Mouse (Mus musculus) c-Kit-positive CD71-negative TER-119-negative erythroid progenitor cells, embryonic 14.5 days (primary cell): Measurements from ENCODE around the gene Bcl9l.
A peak's percentile ranks its signal among the peaks of the same experiment; 100 is the strongest.
"Not testable (repeated sequence)": the region's sequence is repeated elsewhere in the genome, so short reads cannot be mapped to it uniquely, and the experiment has no call there.

Experiments
- DNase-seq: peaks from one replicate; pipeline ENCODE4 v3.0.0-alpha.2; 2013; ENCODE audit warnings: low read depth

The Bcl9l gene

DNA sequence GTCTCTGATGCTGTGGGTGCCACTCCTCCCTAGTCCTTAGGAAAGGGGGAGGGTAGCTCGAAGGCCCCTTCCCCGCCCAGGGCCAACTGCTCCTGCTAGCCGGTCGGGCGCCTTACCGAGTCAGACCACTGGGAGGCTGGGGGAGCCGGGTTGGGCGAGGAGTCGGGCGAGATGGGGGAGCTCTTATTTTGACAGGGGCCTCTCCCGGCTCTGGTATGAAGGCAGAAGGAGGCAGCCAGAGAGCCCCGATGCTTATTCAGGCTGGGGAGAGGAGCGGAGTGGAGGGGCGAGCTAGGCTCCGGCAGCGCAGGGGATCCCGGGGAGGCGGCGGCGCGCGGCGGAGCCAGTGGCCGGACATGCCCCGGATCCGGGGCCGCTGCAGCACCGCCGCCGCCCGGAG, at the start of gene Bcl9l:
TSS of gene Bcl9l (plus strand) at position 274 of the 400 bp plus-strand sequence.
- peak; percentile 86 for DNase-seq

DNA sequence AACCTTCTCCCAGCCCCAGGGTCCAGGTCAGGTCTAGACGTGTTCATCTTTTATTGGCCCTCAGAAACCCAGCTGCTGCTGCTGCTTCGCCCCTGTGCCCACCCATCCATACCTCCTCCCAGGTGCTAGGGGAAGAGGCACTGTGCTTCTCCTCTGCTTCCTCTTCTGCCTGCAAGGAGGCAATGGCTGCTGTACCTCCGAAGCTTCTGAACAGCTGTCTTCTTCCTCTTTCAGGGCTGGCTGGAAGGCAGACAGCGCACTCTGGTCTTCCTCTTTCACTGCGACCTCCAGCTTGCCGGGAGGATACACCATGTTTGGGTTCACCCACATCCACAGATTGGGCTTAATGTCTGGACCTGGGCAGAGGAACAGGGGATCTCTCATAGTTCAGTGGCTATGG, 46.9 kb upstream of the Bcl9l start:
- peak; percentile 51 for DNase-seq

DNA sequence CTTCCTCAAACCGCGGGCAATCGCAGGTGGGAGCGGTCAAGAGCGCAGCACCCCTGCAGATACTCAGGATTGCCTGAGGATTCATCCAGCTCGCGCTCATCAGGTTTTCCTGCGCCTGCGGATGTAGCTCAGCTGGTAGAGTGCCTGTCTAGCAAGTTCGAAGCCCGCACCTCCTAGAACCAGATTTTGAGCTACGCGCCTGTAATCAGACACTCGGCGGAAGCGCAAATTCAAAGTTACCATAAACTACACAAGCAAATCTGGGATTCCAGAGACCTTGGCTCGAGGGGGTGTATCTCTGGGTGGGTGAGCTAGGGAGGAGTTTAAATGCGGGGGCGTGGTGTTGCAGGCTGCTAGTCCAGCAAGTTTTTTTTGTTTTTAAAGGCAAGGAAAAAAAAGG, 41.7 kb upstream of the Bcl9l start, which contains the start of gene Foxr1:
TSS of gene Foxr1 (minus strand) at position 176 of the 400 bp plus-strand sequence.
- no peak for DNase-seq

DNA sequence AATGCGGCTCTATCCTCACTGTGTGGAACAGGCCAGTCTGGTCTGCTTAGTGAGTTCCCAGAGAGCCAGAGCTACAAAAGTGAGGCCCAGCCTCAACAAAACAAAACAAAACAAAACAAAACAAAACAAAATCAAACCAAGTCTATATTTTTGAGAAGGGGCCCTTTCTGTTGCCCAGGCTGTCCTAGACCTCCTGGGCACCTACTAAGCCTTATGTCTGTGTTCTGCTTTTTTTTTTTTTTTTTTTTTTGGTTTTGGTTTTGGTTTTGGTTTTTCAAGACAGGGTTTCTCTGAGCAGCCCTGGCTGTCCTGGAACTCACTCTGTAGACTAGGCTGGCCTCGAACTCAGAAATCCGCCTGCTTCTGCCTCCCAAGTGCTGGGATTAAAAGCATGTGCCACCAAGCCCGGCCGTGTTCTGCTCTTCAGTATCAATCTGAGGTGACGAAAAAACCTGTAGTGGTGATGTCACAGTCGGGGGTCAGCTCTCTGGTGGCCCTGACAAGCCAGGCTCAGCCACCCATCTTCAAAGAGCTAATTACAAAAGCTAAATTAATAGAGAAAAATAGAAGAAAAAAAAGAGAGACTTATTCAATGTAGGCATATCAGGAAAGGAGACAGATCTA, 38.1 kb upstream of the Bcl9l start:
- DNase-seq = not testable (repeated sequence)

DNA sequence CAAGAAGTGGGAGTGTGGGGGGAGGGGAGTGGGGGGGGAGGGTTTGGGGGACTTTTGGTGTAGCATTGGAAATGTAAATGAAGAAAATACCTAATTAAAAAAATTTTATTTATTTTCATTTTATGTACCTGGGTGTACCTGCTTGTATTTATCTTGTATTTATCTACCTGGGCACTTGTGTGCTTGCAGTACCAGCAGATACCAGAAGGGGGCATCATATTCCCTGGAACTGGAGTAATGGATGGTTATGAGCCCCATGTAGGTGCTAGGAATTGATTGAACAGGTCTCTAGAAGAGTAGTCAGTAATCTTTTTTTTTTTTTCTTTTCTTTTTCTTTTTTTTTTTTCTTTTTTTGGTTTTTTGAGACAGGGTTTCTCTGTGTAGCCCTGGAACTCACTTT, 32.2 kb upstream of the Bcl9l start:
- no peak for DNase-seq

DNA sequence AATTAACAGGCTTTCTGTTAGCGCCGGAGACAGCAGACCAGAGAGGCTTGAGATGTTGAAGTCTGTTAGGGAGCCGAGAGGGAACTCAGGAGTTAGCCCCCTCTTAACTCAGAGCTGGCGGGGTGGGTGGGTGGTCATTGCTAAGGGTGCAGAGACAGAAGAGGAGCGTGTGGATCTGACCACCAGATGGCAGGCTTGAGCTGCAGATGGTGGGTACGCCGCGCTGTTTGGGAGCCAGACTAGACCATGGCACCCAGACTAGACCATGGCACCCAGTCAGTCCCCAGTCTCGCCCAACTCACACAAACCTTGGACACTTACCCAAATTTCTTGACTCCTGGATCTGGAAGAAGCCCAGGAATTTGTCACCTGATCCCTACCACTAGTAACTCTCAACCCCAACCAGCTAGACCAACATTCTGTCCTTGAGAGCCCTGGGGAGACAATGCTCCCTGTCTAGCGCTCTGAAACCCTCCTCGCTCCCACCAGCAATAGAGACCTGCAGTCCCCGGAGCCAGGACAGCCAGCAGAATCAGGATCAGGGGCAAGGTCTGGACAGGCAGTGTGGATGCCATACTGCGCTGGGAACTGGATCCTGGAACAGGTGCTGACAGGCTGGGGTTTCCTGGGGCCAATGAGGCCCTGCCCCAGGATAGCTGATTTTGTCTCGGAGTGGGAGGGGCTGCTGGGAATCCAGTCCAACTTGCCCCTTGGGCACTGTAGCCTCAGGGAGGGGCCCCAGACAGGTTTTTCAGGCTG, 28.3 kb upstream of the Bcl9l start:
- peak; percentile 79 for DNase-seq

DNA sequence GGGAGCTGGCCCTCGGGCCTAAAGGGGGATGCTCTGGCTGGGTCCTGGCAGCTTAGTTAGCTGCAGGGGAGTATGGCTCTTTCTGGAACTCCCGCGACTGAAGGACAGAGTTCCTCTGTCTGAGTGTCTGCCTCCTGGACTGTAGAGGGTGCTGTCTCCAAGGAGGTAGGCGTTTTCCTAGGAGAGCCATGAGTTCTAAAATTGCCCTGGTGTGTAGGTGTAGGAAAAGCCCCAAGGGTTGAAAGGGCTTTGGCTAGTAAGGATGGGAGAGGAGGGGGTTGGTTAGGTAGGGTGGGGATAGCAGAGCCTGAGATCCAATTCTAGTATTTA, 27.8 kb upstream of the Bcl9l start, which contains the start of gene Upk2:
TSS of gene Upk2 (minus strand) at position 86 of the 330 bp plus-strand sequence.
- no peak for DNase-seq

DNA sequence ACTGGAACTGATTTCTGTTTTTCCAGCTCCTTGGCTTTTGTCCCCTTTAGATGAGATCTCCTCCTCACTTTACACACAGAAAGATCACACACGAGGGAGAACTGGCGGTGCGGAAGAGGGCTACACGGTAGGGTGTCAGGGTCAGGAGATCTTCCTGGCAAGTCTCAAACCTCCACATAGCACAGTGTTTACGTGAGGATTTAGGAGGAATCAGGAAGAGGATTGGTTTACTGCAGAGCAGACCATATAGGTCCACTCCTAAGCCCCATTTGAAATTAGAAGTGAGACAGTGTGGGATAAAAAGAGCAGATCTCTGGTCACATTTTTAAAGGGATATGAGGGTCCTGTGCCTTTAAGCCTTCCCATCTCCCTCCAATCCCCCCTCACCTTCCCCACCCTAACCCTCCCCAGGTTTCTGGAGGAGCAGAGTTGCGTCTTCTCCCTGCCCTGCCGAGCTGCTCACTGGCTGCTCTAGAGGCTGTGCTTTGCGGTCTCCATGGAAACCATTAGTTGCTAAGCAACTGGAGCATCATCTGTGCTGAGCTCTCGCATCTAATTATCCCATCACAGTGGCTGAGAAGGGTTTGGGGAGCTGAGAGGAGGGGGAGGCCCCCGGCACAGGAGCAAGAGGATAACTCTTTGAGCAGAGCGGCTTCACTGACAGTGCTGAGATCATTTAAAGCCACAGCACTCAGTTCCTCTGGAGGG, 25.4 kb upstream of the Bcl9l start:
- DNase-seq = no peak

DNA sequence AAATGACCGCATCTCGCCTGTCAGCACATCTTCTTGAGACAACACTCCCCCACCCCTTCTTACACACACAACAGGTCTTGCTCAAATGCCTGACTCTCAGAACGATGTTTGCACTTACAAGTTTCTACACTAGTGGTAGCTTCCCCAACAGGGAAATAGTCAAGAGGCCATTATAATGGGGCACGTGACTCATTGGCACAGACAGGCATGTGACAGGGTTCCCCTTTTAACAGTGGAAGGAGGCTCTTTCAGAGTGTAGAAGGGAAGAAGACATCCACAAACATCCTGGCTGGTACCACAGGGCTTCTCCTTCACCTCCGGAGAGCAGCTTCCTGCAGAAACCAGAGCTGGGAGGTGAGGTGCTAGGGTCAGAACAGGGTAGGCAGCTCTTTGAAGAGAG, 20.7 kb upstream of the Bcl9l start:
- DNase-seq = no peak

DNA sequence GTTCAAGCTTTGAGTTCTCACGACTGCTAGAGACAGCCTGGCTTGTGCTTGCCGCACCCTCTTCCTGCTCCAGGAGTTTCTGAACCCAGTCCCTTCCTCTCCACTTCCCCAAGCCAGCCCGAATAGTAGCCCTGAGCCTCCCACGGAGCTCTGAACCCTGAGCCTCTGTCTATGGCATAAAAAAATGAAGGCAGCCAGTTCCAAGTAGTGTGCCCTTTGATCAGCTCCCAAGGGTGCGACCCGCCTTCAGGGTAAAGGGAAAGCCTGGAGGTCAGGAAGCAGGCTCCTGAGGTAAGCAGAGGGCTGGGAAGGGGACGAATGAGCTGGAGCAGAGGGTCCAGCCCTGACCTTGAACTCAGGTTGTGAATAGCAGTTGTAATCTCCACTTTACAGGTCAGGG, 14.4 kb upstream of the Bcl9l start:
- DNase-seq = no peak

DNA sequence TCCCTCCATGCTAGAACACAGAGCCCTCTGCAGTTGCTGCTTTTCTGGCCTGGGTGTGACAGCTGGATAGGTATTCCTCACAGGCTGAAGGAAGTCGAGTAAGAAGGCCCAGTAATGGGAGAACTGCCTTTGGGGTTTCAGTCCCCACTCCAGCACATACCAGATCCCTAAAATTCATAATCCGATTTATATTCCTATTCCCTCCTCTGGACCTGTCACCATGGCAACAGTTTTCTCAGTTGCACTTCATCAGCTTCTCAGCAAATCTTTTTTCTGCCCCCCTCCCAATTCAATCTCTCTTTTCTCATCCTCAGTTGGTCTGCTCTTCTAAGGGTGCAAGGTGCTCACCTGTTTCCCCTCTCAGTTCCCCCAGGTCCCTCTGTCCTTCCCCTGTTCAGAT, 13.8 kb upstream of the Bcl9l start:
- DNase-seq = no peak

DNA sequence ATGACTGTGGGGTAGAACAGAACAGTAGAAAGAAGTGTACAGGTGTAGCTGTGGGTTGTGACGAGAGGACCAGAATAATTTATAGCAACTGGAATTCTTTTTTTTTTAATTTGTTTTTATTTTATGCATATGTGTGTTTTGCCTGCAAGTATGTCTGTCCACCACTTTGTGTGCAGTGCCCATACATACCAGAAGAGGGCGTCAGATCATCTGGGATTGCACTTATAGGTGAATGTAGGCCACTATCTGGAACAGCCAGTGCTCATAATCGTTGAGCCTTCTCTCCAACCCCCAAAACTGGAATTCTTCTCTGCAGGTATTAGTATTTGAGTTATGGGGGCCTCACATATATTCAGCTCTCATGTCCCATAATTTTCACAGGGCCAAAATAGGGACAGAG, 9.4 kb upstream of the Bcl9l start:
- DNase-seq = no peak

DNA sequence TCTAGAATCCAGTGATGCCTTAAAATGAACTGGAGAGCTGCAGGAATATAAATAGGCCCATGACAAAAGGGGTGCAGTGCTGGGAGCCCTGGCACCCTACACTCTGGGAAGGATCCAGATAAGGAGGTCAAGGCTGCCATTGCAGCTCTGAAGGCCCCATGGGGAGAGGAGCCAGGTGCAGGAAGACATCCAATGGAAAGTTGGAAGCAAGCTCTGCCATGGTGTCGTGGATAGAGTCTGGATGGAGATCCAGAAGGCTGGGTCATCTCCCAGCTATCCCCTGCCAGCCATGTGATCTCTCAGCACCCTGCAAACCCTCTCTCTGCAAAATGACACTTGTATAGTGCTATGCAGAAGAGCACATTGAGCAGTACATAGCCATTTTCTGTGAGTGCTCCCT, 8.3 kb upstream of the Bcl9l start:
- DNase-seq = no peak

DNA sequence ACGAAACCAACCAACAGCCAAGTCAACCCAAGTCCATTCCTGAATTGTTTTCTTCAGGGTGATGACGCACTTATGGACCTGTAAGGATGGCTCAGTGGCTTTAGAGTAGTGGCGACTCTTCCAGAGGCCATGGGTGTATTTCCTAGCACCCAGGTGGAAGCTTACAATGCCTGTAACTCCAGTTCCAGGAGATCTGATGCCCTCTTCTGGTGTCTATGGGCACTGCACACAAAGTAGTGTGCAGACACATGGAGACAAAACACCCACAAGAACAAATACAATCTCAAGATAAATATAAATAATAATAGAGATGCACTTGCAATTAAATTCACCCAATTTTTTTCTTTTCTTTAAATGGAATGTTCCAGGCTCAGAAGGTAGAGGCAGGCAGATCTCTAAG, 6.7 kb upstream of the Bcl9l start:
- DNase-seq = no peak

DNA sequence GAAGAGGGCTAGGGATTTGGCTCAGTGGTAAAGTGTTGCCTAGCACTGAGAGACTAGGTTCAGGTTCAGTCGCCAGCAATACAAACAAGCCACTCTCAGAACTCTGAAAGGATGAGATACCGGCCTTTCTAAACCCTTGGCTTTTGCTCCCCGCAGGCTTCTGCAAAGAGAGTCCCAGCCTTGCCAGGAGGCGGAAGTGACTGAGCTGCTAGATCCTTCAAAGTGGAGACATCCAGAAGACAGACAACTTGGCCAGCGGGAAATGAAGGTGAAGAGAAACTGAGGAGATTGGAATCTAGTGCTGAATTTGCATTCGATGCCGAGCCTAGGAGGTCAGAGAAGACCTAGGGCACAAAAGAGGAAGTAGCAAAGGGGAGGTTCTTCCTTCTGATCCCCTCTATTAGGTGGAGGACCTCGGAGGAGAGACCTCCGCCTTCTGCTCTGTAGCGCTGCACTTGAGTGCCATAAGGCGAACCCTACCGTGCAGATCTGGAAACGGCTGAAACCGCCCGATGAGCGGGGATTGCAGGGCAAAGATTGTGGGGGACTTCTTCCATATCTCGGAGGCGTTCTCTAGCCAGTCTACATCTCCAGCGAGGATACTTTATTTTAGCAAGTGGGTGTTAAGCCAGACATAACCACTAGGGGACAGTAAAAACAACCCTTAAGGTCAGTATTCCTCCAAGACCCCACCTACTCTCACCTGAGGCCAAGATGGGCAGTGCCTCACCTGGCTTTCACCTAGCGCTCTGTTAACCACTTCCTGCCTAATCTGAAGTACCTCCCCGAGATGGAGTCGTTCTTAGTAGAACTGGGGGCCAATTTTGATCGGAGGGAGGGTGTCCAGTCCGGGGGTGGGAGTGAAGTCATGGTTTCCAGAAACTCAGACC, 5.0 kb upstream of the Bcl9l start:
- no peak for DNase-seq

DNA sequence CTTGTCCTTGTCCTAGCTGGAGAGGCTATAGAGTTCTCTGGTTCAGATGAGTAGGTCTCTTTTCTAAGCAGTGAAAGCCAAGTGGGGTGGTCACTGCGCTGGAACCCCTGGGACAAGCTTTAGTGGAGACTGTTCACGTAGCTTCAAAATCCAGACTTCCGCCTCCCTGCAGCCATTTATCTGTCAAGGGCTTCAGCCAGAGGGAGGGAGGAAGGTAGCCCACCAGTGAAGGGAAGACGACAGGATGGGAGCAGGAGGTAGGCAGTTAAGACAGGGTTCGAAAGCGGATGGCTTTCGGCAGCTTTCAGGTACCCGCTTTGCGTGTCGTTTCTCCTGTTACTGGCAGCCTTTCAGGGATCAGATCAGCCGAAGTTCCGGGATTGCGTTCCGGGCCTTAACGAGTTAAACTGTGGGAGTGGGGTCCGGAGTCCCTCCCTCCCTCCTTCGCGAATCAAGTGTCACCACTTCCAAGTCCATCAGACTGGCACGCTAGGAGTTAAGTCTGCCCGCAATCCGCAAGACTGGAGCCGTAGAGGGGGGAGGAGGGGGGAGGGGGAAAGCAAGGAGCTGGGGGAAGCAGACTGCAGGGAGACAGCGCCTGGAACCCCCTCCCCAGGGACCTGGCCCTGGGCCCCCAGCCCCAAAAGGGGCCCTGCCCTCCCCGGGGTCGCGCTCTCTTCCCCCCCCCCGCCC, 4.2 kb upstream of the Bcl9l start:
- DNase-seq = no peak

DNA sequence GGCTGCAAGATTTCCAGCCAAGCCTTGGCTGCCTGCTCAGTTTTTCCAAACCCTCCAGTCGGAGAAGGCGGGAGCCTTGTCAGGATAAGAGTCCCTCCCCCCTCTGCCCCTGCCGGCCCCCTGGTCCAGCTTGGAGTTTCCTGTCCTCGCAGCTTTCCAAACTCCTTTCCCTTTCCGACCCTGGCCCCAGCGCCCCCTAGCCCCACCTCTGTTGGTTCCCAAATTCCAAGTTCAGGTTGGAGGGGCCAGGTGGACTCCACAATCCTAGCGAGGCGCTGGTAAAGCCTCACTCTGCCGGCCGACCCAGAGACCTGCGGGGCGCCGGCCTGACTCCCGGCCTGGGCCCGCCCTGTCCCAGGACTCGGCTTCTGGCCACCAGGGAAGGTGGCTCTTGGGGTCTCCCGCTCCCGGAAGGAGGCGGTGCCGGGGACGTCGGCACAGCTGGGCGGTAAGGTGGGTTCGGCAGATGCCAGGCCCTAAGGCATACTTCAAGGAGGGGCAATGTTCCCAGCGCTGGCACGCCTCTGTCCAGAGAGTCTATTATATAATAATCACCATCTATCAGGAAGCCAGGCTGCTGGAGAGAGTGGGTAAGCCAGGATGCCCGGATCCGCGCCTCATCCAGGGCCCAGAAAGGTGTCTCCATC, 3.5 kb upstream of the Bcl9l start:
- DNase-seq = no peak

DNA sequence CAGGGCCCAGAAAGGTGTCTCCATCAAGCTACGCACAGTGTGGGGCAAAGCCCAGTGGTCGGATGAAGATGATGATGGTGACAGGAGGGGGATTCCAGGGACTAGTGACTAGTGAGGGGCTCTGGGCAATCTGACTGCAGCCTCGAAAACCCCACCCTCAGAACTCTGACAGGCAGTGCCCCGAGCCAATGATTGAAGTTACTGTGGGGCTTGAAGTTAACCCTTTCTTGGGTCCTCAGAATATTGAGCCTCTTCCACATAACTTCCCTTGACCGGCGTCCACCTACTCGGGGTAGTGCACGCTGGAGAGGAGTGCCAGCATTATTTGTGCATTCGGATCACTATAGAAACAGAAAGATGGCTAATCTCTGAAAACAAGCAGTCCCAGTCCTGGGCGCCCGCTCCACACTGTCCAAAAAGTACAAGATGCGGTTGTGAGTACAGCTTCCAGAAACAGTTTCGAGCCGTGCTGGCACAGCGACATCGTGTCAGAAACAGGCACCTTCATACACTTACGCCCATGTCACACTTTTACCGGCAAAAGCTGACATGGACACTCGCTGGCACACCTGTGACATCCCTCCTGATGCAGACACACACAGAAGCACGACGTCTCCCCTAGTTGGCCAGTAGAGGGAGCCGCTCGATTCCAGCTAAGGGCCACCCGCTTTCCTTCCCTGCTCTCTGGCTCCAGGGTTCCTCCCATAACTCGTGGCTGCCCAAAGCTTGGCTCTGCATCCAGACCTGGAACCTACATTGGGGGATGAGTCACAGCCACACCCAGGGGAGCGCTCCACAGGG, 2.8 kb upstream of the Bcl9l start:
- DNase-seq = no peak

DNA sequence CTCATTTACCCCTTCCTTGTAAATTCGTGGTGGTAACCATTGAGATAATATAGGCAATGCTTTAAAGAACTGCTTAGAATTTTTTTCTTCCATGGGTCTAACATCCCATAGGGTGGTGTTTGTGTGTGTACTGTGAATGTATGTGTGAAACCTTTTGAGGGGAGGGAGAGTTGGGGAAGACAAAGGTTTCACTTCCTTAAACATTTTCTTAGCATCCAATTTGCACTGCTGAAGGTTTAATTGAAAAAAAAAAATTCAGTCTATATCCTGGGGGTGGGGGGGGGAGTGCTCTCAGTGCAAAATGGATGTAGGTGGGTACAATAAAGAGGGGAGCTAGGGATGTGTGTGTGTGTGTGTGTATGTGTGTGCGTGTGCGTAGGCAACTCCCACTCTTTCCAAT, 513 bp upstream of the Bcl9l start:
- no peak for DNase-seq

DNA sequence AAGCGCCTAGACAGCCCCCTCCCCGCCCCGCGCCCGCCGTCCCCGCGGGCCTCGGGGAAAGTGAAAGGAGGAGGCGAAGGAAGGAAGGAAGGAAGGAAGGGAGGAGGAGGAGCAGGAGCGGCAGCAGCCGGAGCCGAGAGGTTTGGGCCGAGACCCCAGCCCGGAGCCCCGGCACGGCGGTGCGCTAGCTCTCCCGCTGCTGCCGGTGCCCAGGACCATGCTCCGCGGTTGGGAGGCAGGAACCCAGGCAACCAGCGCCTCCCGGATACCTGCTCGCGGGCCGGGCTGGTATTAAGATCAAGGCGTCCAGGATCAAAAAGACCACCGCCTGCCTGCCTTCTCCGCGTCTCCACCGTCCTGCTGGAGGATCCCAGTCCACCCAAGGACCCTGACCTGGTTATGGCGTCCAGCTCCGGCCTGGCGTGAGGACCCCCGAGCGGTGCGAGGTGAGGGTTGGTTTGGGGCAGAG, 450 bp downstream of the Bcl9l start:
- no peak for DNase-seq
